Mouse (Mus musculus): ENCODE data around the gene Higd1c. TPM values are rescaled to one million over a fixed set of nuclear protein-coding genes. Genes with fewer than 3 reads are reported as not detected.
A peak's percentile ranks its signal among the peaks of the same experiment; 100 is the strongest.
"Not testable (repeated sequence)": the region's sequence is repeated elsewhere in the genome, so short reads cannot be mapped to it uniquely, and the experiment has no call there.

The Higd1c gene
- total RNA-seq, 2 experiments from 2014 or later = 0.73 to 0.79 TPM

DNA sequence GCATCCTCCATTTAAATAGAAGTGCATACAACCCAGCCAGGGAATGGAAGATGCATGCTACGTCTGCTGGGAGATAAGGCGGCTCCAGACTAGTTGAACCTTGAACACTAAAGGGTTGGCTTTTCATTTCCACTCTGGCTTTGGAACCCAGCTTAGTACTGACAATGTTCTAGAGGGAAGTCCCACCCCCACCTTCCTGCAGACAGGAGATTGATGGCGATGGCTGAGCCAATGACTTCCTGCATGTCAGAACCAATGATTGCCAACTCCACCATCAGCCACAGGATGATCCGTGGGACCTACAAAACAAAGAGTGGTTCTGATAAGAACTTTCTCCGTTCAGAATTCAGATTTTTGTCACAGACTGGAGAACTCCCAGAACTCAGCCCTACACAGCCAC lies 41.7 kb downstream of the Higd1c start:
- no peak for DNase-seq (ENCODE audit: low spot score in 2 of 2)

- DNase-seq (ENCODE audit: low spot score in 2 of 2) = peak in 1 of 2 experiments; percentile 34
Measured at GRCm38 (mm10) chr15:100410918-100411672, 46.8 kb downstream of the Higd1c start.

DNA sequence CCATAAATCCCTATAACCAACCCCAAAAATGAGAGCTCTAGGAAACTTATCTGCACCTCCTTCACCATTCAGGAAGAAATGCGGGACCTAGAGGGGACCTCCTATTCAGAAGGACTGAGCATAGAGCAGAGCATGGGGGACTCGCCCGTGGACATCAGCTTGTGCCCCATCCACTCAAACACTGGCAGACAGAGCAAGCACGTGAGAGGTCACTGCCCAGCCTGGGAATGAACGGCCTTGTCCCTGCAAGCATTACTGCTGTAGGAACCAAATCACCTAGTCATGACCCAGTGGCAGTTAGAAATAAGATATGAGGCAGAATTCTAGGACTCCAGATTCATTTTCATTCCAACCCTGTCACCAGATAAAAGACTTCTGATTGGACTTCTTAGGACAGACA lies 47.4 kb downstream of the Higd1c start:
- DNase-seq (ENCODE audit: low spot score in 2 of 2) = no peak

- no peak for DNase-seq (ENCODE audit: low spot score in 2 of 2)
Measured at GRCm38 (mm10) chr15:100413306-100413705, 49.0 kb downstream of the Higd1c start.

DNA sequence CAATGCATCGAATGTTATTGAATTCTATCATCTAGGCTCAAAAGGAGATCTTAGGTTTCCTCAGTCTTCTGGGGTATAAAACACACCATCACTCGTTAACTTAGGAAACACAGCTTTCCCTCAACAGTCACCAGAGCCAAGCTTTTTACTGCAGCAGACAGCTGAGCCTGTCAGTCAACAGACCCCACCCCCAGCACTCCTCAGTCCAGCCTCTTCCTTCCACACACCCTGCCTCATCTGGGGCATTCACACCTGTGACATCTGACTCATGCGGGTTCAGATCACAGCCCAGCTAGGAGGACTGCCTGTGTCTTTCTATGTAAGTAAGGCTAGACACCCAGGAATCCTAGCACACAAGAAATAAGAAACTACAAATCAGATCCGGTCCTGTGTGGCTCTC lies 49.7 kb downstream of the Higd1c start:
- no peak for DNase-seq (ENCODE audit: low spot score in 2 of 2)

DNA sequence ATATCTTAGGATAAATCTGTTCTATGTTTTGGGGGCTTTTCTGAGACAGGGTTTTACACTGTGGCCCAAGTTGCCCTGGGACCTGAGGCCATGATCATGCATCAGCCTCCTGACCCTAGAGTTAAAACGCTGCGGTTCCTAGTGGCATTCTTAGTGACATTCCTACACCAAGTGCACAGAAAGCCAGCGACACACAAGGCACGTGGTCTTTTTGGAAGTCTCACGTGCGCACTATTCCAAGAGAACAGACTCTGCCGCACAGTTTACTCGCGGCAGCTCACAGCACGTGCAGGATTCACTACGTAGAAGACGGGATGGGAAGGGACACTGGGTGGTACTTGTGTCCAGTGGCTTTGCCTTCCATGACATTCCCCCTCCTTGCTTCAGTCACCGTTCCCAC lies 50.6 kb downstream of the Higd1c start:
- DNase-seq (ENCODE audit: low spot score in 2 of 2) = no peak

- no peak for DNase-seq (ENCODE audit: low spot score in 2 of 2)
Measured at GRCm38 (mm10) chr15:100415684-100416083, 51.3 kb downstream of the Higd1c start.

DNA sequence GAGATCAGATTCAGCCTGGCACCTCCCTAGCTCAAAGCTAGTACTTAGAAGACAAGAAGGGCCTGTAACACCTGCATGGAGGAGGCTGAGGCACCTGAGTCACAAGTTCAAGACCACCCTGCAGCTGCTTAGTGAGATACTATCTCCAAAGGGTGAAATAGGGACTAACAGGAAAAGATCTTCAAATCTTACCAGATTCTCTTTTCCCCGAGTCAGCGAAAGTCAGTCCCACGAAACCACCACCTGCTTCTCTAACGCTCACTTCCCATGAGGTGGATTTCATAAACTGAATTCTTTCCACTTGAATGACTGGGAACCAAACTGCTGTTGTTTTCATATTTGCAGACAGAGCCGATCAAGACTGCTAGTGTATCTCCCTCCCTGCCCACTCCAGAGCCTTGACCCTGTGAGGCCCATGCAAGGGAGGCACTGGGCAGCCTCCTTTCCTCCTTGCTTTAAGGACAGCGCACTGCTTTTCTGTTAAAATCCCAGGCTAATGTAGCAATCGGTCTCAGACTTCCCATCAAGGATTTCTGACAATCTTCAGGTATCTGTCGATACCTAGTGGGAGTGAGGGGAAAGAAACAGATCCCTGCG lies 53.6 kb downstream of the Higd1c start:
- DNase-seq (ENCODE audit: low spot score in 2 of 2) = no peak

DNA sequence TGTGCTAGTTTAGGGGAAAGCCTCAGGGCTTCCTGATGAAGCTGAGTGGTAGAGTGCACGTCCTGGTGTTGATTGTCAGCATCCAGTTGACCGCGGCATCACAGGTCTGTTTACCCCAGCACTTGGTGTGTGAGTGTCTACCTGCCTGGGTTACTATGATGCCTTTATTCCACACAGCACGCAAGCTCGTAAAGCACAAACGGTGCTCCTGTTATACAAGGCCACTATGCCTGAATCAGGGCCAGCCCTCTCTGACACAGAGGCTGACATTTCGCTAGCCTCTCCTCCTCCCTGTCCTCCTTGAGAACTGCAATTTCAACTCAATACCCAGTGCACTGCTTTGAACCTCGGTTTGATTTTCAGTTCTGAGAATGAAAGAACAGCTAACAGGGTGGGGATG lies 55.0 kb downstream of the Higd1c start:
- DNase-seq (ENCODE audit: low spot score in 2 of 2) = no peak

DNA sequence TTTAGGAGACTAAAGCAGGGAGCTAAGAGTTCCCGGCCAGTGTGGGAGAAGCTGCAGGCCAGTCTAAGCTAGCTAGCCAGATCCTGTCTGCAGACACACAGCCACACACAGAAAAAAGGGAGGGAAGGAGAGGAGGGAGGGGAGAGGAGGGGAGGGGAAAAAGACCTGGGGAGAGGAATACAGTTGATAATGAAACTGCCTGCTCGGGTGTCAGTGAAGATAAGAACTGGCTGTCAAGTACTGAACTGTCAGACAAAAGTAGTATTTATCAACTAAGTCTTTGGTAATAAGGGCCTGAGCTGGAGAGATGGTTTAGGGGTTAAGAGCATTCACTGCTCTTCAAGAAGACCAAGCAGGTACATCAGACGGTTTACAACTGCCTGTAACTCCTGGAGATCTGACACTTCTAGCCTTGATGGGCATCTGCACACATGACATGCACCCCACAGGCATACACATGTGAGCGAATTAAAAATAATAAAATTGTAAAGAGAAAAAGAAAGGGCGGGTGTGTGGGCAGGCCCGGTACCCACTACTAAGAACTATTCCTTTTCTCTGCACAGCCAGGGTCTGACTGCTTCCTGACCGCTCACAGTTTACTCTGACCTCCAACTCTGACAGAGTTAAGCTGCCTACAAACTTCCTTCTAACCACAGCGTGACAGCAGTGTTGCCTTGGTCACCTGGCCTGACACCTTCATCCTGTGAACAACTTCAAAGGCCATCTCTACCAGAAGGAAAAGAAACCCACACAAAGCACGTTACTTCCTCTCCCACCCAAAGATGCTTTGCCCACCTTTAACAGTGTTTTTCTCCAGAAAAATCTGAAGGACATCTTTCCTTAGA lies 55.8 kb downstream of the Higd1c start:
- DNase-seq (ENCODE audit: low spot score in 2 of 2) = no peak

GRCm38 (mm10) chr15:100421059-100421757 lies 56.9 kb downstream of the Higd1c start:
- DNase-seq (ENCODE audit: low spot score in 2 of 2) = no peak

GRCm38 (mm10) chr15:100421758-100422197 lies 57.4 kb downstream of the Higd1c start, which contains the start of gene Gm5475:
Gene Gm5475, plus strand, starts transcription at chr15:100422147.
- not testable (repeated sequence) for DNase-seq (ENCODE audit: low spot score in 2 of 2)

- no peak for DNase-seq (ENCODE audit: low spot score in 2 of 2)
Measured at GRCm38 (mm10) chr15:100422476-100422875, 58.1 kb downstream of the Higd1c start.

DNA sequence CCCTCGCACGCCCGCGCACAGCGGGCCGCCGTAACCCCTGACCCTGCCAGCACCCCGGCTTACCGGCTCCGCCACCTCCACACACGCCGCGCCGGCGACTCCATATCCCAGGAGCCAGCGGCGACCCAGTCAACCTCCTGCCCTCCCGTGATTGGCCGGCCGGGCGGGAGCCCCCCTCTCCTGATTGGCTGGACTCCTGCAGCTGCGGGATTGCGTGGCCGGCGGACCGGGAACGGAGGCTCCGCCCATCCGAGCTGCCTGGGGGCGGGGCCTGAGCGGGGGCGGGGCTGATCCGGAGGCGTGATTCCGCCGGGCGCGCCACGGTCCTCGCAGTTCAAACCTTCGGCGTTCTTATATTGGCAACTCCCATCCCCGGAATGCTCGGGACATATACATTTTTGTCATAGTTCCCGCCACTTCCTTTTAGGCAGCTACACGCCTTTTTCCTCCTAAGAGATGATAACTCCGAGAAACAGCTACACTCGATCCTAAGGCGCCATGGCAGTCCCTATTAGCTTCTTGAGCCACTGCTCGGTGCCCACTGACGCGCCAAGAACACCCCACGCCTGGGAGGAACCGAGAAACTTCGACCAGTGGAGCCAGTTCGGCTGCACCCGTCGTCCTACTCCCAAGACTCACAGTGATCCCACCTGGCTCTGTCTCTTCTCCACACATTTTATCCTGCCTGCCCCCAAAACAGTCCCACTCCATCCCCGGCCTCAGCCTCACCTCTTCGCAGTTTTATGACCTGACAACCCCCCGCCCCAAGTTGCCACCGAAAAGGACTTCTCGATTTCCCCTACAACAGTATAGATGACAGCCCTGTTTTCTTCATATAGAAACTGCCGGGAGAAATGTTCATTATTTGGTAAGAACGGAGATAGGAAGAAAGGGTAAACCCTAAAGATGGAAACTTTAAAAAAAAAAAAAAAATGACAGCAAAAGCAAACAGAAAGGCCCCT lies 58.8 kb downstream of the Higd1c start:
- peak; percentile 95 to 96 for DNase-seq (ENCODE audit: low spot score in 2 of 2)

DNA sequence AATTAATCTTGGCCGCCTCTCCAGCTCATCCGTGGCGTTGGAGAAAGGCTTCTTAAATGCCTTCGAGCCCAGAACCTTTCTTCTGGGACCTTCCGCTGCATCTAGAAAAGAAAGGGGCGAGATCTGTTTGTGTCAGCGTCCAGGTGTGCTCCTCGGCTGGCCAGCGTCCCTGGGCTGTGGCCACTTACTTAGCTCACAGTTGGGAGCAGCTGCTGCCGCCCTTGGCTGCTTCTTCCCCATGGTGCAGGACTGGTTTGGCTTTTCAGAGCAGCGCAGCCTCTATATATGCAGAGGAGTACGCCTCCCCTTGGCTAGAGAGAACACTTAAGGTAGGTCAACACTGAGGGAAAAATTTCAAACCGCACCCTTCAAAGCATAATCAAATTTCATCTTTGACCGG lies 59.6 kb downstream of the Higd1c start:
- DNase-seq (ENCODE audit: low spot score in 2 of 2) = no peak

DNA sequence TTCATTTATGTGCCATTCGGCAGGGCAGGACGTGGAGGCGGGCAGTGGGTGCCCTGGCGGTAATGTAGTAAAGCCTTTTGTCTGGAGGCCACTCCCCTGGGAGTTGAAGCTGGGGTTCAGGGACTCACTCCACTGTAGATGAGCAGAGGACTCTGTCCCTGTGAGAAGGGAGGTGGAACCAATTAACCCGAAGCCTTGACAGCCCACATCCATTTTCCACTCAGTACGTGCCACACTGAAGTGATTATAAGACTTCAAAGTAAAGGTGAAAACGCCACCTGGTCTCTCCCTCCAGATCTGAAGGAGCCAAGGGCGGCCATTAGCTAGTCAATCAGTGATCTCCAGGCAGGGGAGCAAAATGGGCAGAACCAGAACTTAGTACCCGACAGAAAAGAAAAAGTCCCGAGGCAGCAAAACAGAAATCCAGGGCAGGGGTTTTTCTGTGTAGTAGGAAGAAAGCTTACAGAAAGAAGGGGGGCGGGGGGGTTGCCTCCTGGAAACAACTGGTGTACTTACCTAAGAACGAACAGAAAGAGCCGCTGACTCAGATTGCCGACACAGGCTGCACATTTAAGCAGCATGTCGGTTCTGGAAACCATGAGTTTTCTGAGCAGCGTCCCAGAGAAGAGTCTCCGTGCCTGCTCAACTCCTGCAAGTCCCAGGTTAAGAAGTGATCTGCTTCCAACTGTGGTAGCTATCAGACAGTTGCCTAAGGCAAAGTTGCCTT lies 60.2 kb downstream of the Higd1c start, which contains the start of gene Slc11a2:
Gene Slc11a2 (minus strand): TSS at position 677 of the 727 bp plus-strand sequence.
- no peak for DNase-seq (ENCODE audit: low spot score in 2 of 2)

DNA sequence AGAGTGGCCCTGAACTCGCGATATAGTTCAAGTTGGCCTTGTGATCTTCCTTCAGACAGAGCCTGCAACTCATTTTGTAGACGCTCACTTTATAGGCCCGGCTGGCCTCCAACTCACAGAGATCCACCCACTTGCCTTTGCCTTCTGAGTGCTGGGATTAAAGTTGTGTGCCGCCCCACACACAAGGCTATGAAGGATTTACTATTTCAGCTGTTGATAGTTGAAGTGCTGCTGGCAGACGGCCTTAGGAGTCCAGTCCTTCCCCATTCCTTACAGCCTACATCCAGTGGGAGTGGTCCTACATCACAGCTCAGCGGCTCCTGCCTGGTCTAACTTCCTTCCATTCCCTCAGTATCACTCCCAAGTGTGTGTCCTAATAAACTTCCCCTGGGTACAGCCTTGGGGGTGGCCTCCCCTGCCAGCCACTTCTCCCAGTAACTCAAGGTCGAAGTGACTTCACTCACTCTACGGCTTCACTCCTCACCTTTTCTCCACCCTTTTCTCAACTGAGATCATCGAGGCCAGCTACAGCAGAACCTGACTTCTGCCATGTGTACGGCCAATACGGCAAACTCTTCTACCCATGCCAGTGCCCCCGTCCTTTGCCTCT lies 64.1 kb downstream of the Higd1c start:
- no peak for DNase-seq (ENCODE audit: low spot score in 2 of 2)

DNA sequence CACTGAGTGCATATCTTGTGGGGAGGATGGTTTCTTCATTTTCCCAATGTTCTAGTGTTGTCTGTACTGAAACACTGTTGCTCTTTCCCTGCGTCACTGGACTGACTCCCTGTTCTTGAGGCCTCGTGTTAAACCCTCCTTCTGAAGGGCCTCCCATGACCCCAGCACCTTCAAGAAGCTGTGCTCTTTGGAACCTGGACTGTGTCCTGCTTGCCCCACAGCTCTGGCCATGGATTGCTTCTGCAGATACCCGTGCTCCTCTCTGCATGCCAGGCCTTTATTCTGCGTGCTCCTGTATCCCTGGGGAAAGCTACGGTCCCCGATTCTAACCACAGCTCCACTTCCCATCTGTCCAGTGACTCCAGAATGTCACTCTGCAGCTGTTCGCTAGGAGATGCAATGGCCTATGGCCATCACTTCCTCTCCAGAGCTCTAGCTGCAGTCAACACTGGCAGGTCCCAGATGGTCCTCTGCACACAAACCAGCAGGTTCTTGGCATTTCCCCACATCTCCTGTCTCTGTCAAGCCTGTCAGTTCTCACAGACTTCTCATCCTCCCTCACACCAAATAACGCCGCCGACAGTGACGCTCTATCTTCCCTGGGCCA lies 65.7 kb downstream of the Higd1c start:
- DNase-seq (ENCODE audit: low spot score in 2 of 2) = no peak

All from adrenal gland, postnatal 4 days (tissue).